Mouse (Mus musculus) cerebellum, adult 2 months (tissue): ENCODE data around the gene Rims3.

ENCODE experiments used
- CTCF ChIP-seq: fragments of 200-500 bp; IDR thresholded peaks from 2 replicates; pipeline ENCODE4 v1.5.1; 2011; ENCODE audit warnings: low read depth, mild to moderate bottlenecking, control low read depth, low read length, moderate library complexity, borderline replicate concordance; ENCODE audit not compliant: insufficient read depth
- POLR2A ChIP-seq: fragments of 200-500 bp; IDR thresholded peaks from 2 replicates; pipeline ENCODE4 v1.6.1; 2011; ENCODE audit warnings: low read length, control low read depth, borderline replicate concordance; ENCODE audit not compliant: insufficient read depth

- TF ChIP-seq POLR2A = no peak
- no peak for TF ChIP-seq CTCF
Measured at GRCm38 (mm10) chr4:120892516-120892915, 37.9 kb downstream of the Rims3 start.
